In genomic region chr12:112794356-112794816, GRCm38 (mm10) we compare ENCODE assay signal across 10 mouse cellular contexts. TPM values are rescaled to one million over a fixed set of nuclear protein-coding genes. Genes with fewer than 3 reads are reported as not detected.
DNase-seq lines count a peak whose midpoint lies in the region; ATAC-seq and TF ChIP-seq lines count a peak whose summit lies in the region.
"Had no signal": no experiment of that assay in that cellular context is flagged by ENCODE, and none has a peak within 500 bp of the region (broad histone marks: within the 10 kb centered on the region; RNA-seq: fewer than 3 reads in every experiment).

No protein-coding gene starts in this region.

- peak overlapping the region; percentile 46; the same call in 1 of the 2 replicates for H3K27ac ChIP-seq in heart, embryonic 11.5 days (ENCODE audit: low read depth, low read length)
- H3K27ac ChIP-seq in lung, postnatal 0 days (ENCODE audit: low read length), result peak overlapping the region; percentile 71
- peak overlapping the region; percentile 29 for H3K27ac ChIP-seq in embryonic facial prominence, embryonic 14.5 days (replicated peaks; ENCODE audit: low read depth, low read length)
- H3K27ac ChIP-seq in stomach, embryonic 16.5 days (ENCODE audit: low read length), result peak overlapping the region; percentile 87
- H3K27ac ChIP-seq: liver, embryonic 14.5 days had no signal

- peaks cover 7% of the 10 kb centered on the region; the same call in 1 of the 2 replicates for H3K27me3 ChIP-seq in heart, embryonic 11.5 days (ENCODE audit: control insufficient read depth, insufficient read depth, low read length)
- no peaks in the 10 kb centered on the region for H3K27me3 ChIP-seq in lung, postnatal 0 days (replicated peaks; ENCODE audit: insufficient read depth, low read length)
- H3K27me3 ChIP-seq in embryonic facial prominence, embryonic 14.5 days (replicated peaks; ENCODE audit: control insufficient read depth, insufficient read depth, low read length), result no peaks in the 10 kb centered on the region
- H3K27me3 ChIP-seq in stomach, embryonic 16.5 days (ENCODE audit: control insufficient read depth, insufficient read depth, low read length), result no peaks in the 10 kb centered on the region

- ATAC-seq in heart, embryonic 11.5 days (replicated peaks; ENCODE audit: insufficient number of reproducible peaks, low FRiP score, low TSS enrichment), result no peak
- no peak for ATAC-seq in lung, postnatal 0 days
- no peak for ATAC-seq in embryonic facial prominence, embryonic 14.5 days (ENCODE audit: low read depth)
- no peak for ATAC-seq in stomach, embryonic 16.5 days (ENCODE audit: insufficient read depth, low FRiP score)

- peak overlapping the region; percentile 44 for H3K4me2 ChIP-seq in heart, embryonic 11.5 days
- peak overlapping the region; percentile 22; the same call in 1 of the 2 replicates for H3K4me2 ChIP-seq in lung, postnatal 0 days (replicated peaks; ENCODE audit: low read depth, low read length)
- peak overlapping the region; percentile 21; the same call in 1 of the 2 replicates for H3K4me2 ChIP-seq in embryonic facial prominence, embryonic 14.5 days (ENCODE audit: low read depth, low read length)
- peak overlapping the region; percentile 44 for H3K4me2 ChIP-seq in stomach, embryonic 16.5 days (ENCODE audit: low read depth, low read length)

- no peak for TF ChIP-seq EP300 in lung, postnatal 0 days (IDR thresholded peaks at IDR 0.05)

- H3K9ac ChIP-seq in heart, embryonic 11.5 days (ENCODE audit: low read depth, low read length), result peak overlapping the region; percentile 56; the same call in 1 of the 2 replicates
- no peak overlapping the region for H3K9ac ChIP-seq in lung, postnatal 0 days (replicated peaks; ENCODE audit: low read depth)
- no peak overlapping the region for H3K9ac ChIP-seq in embryonic facial prominence, embryonic 14.5 days (ENCODE audit: low read depth, low read length)
- peak overlapping the region; percentile 52 for H3K9ac ChIP-seq in stomach, embryonic 16.5 days (ENCODE audit: low read length)
- H3K9ac ChIP-seq: liver, embryonic 14.5 days had no signal

- intact Hi-C loops in heart, postnatal 14 days (cut with DNase I), result no loop called here

- H3K9me3 ChIP-seq in heart, embryonic 11.5 days (replicated peaks; ENCODE audit: control insufficient read depth, low read length), result no peaks in the 10 kb centered on the region
- H3K9me3 ChIP-seq in lung, postnatal 0 days (ENCODE audit: low read length), result no peaks in the 10 kb centered on the region
- no peaks in the 10 kb centered on the region for H3K9me3 ChIP-seq in embryonic facial prominence, embryonic 14.5 days (ENCODE audit: control insufficient read depth, low read length)
- no peaks in the 10 kb centered on the region for H3K9me3 ChIP-seq in stomach, embryonic 16.5 days (replicated peaks; ENCODE audit: control insufficient read depth, low read length)

- H3K4me3 ChIP-seq in heart, embryonic 11.5 days (ENCODE audit: low read depth, low read length), result no peak overlapping the region
- H3K4me3 ChIP-seq in lung, postnatal 0 days (ENCODE audit: low read depth, low read length), result no peak overlapping the region
- no peak overlapping the region for H3K4me3 ChIP-seq in embryonic facial prominence, embryonic 14.5 days (ENCODE audit: low read depth, low read length)
- peak overlapping the region; percentile 33; the same call in 1 of the 2 replicates for H3K4me3 ChIP-seq in stomach, embryonic 16.5 days (replicated peaks; ENCODE audit: low read length)

- no peak for TF ChIP-seq CTCF in lung, postnatal 0 days (IDR thresholded peaks at IDR 0.05)

- DNase-seq in heart, postnatal 14 days, result no peak
- no peak for DNase-seq in lung, postnatal 0 days (ENCODE audit: low spot score)
- no peak for DNase-seq in lung, postnatal 10 days
- no peak for DNase-seq in embryonic facial prominence, embryonic 14.5 days (ENCODE audit: low spot score)
- no peak for DNase-seq in adrenal gland, adult 8-10 months
- DNase-seq in layer of hippocampus, adult 9-10 months (ENCODE audit: low spot score), result no peak
- DNase-seq: kidney, adult 11 months had no signal

- peaks cover 32% of the 10 kb centered on the region for H3K4me1 ChIP-seq in heart, embryonic 11.5 days (ENCODE audit: control insufficient read depth, insufficient read depth, low read length)
- peaks cover 28% of the 10 kb centered on the region; the same call in 1 of the 2 replicates for H3K4me1 ChIP-seq in lung, postnatal 0 days (ENCODE audit: insufficient read depth, low read depth, low read length)
- peaks cover 36% of the 10 kb centered on the region for H3K4me1 ChIP-seq in embryonic facial prominence, embryonic 14.5 days (ENCODE audit: control insufficient read depth, insufficient read depth, low read length)
- peaks cover 62% of the 10 kb centered on the region for H3K4me1 ChIP-seq in stomach, embryonic 16.5 days (ENCODE audit: control insufficient read depth, insufficient read depth, low read length)

- 14% methylated on average over 7 of the region's 7 CpGs for WGBS in heart, embryonic 11.5 days (ENCODE audit: insufficient replicate concordance)
- 8% methylated on average over 7 of the region's 7 CpGs for WGBS in lung, postnatal 0 days
- WGBS in embryonic facial prominence, embryonic 14.5 days, result 28% methylated on average over 7 of the region's 7 CpGs
- WGBS in stomach, embryonic 16.5 days, result 16% methylated on average over 7 of the region's 7 CpGs

- H3K36me3 ChIP-seq in heart, embryonic 11.5 days (ENCODE audit: control insufficient read depth, insufficient read depth, low read length), result no peaks in the 10 kb centered on the region
- no peaks in the 10 kb centered on the region for H3K36me3 ChIP-seq in lung, postnatal 0 days (ENCODE audit: insufficient read depth, low read length)
- H3K36me3 ChIP-seq in embryonic facial prominence, embryonic 14.5 days (ENCODE audit: control insufficient read depth, insufficient read depth, low read length), result no peaks in the 10 kb centered on the region
- no peaks in the 10 kb centered on the region for H3K36me3 ChIP-seq in stomach, embryonic 16.5 days (ENCODE audit: control insufficient read depth, insufficient read depth, low read length)

RNA-seq across cellular contexts. Expression of gene Ahnak2, which starts 8.1 kb away (rescaled TPM):
- 0.63 and 0.79 TPM in 2 replicates for polyA plus RNA-seq in heart, embryonic 11.5 days (2014; fragmentation: Nextera tagmentation; extraction: Ambion mirVana)
- total RNA-seq in heart, postnatal 14 days (2021), result 10 to 100 TPM; 14.5 to 19.5 TPM
- polyA plus RNA-seq in lung, postnatal 0 days (2015; fragmentation: Nextera tagmentation; extraction: Ambion mirVana), result 4.8 and 4.9 TPM in 2 replicates
- polyA plus RNA-seq in embryonic facial prominence, embryonic 14.5 days (2014; fragmentation: Nextera tagmentation; extraction: Ambion mirVana), result 5.9 and 8.3 TPM in 2 replicates
- 4.9 and 5.4 TPM in 2 replicates for polyA plus RNA-seq in stomach, embryonic 16.5 days (2015; fragmentation: Nextera tagmentation; extraction: Ambion mirVana)
- 10 to 100 TPM in 3 of 4 experiments, 1 to 10 TPM in 1; 7.6 to 17.7 (median 14.5) TPM for total RNA-seq in adrenal gland, adult 8-10 months (2022)

RNA-seq across cellular contexts. Expression of gene Clba1, which starts 14.4 kb away (rescaled TPM):
- 11.5 and 13.0 TPM in 2 replicates for polyA plus RNA-seq in heart, embryonic 11.5 days (2014; fragmentation: Nextera tagmentation; extraction: Ambion mirVana)
- total RNA-seq in heart, postnatal 14 days (2021), result 1 to 10 TPM; 1.9 to 2.2 TPM
- 17.8 and 19.0 TPM in 2 replicates for polyA plus RNA-seq in lung, postnatal 0 days (2015; fragmentation: Nextera tagmentation; extraction: Ambion mirVana)
- 6.6 and 7.1 TPM in 2 replicates for polyA plus RNA-seq in embryonic facial prominence, embryonic 14.5 days (2014; fragmentation: Nextera tagmentation; extraction: Ambion mirVana)
- polyA plus RNA-seq in stomach, embryonic 16.5 days (2015; fragmentation: Nextera tagmentation; extraction: Ambion mirVana), result 5.8 and 6.9 TPM in 2 replicates
- total RNA-seq in adrenal gland, adult 8-10 months (2022), result 10 to 100 TPM; 10.6 to 16.1 (median 14.0) TPM

RNA-seq across cellular contexts. Expression of gene Pld4, which starts 33.9 kb away (rescaled TPM):
- 1.5 and 1.7 TPM in 2 replicates for polyA plus RNA-seq in heart, embryonic 11.5 days (2014; fragmentation: Nextera tagmentation; extraction: Ambion mirVana)
- 1 to 10 TPM; 6.3 to 8.0 TPM for total RNA-seq in heart, postnatal 14 days (2021)
- polyA plus RNA-seq in lung, postnatal 0 days (2015; fragmentation: Nextera tagmentation; extraction: Ambion mirVana), result 19.6 and 23.8 TPM in 2 replicates
- polyA plus RNA-seq in embryonic facial prominence, embryonic 14.5 days (2014; fragmentation: Nextera tagmentation; extraction: Ambion mirVana), result 12.8 and 13.0 TPM in 2 replicates
- polyA plus RNA-seq in stomach, embryonic 16.5 days (2015; fragmentation: Nextera tagmentation; extraction: Ambion mirVana), result 13.7 and 17.1 TPM in 2 replicates
- total RNA-seq in adrenal gland, adult 8-10 months (2022), result 10 to 100 TPM in 3 of 4 experiments, 1 to 10 TPM in 1; 9.1 to 21.7 (median 15.5) TPM

RNA-seq across cellular contexts. Expression of gene Cdca4, which starts 34.8 kb away (rescaled TPM):
- 61.5 and 62.8 TPM in 2 replicates for polyA plus RNA-seq in heart, embryonic 11.5 days (2014; fragmentation: Nextera tagmentation; extraction: Ambion mirVana)
- total RNA-seq in heart, postnatal 14 days (2021), result 10 to 100 TPM in 1 of 2 experiments, 1 to 10 TPM in 1; 7.8 to 12.1 TPM
- polyA plus RNA-seq in lung, postnatal 0 days (2015; fragmentation: Nextera tagmentation; extraction: Ambion mirVana), result 28.1 and 29.5 TPM in 2 replicates
- polyA plus RNA-seq in embryonic facial prominence, embryonic 14.5 days (2014; fragmentation: Nextera tagmentation; extraction: Ambion mirVana), result 86.2 and 105 TPM in 2 replicates
- polyA plus RNA-seq in stomach, embryonic 16.5 days (2015; fragmentation: Nextera tagmentation; extraction: Ambion mirVana), result 87.7 and 87.9 TPM in 2 replicates
- 10 to 100 TPM; 11.7 to 14.7 (median 13.6) TPM for total RNA-seq in adrenal gland, adult 8-10 months (2022)

Comparison
In these comparisons a context has a peak if more than half of its experiments do, and no peak if none do; other contexts are left out.
1. H3K27ac ChIP-seq: peak in every context shown above with its lines; median percentile 87 in stomach, embryonic 16.5 days; 71 in lung, postnatal 0 days; 46 in heart, embryonic 11.5 days; 29 in embryonic facial prominence, embryonic 14.5 days.
2. H3K9ac ChIP-seq: peak in heart, embryonic 11.5 days (single experiment) and stomach, embryonic 16.5 days (single experiment); none in lung, postnatal 0 days (single experiment) and embryonic facial prominence, embryonic 14.5 days (single experiment).
3. Peak in every context shown above with its lines, with median percentiles within 50 percentile points of each other: H3K4me2 ChIP-seq.